Mouse (Mus musculus) hindbrain, embryonic 10.5 days (tissue): ENCODE measurements around the gene Kat2b. TPM values are rescaled to one million over a fixed set of nuclear protein-coding genes. Genes with fewer than 3 reads are reported as not detected.
"Not testable (repeated sequence)": the region's sequence is repeated elsewhere in the genome, so short reads cannot be mapped to it uniquely, and the experiment has no call there.

Experiments
- DNase-seq: peaks from one replicate; pipeline ENCODE4 v3.0.0-alpha.2; 2017; ENCODE audit warnings: low spot score
- H3K27ac ChIP-seq: fragments of 300-500 bp; sonication (generic); 2 replicates; pipeline ENCODE4 v1.5.1; 2016; ENCODE audit warnings: mild to moderate bottlenecking, moderate library complexity
- H3K27me3 ChIP-seq: fragments of 300-500 bp; sonication (generic); 2 replicates; pipeline ENCODE4 v1.6.1; 2016; ENCODE audit warnings: mild to moderate bottlenecking; ENCODE audit not compliant: poor library complexity, insufficient read depth, severe bottlenecking
- H3K36me3 ChIP-seq: fragments of 300-500 bp; sonication (generic); 2 replicates; pipeline ENCODE4 v1.6.1; 2016; ENCODE audit warnings: mild to moderate bottlenecking, moderate library complexity
- H3K4me1 ChIP-seq: fragments of 300-500 bp; sonication (generic); replicated peaks from 2 replicates; pipeline ENCODE4 v1.6.1; 2016; ENCODE audit warnings: mild to moderate bottlenecking
- H3K4me3 ChIP-seq: fragments of 300-500 bp; sonication (generic); 2 replicates; pipeline ENCODE4 v1.5.1; 2016; ENCODE audit warnings: mild to moderate bottlenecking, moderate library complexity
- H3K9me3 ChIP-seq: fragments of 300-500 bp; sonication (generic); 2 replicates; pipeline ENCODE4 v1.6.1; 2016; ENCODE audit warnings: mild to moderate bottlenecking, moderate library complexity
- WGBS: fragments of 180-500 bp; shearing (Covaris S2); methylation state at CpG from one replicate; pipeline ENCODE4 v1.1.7; 2016; 5-methylcytosine and 5-hydroxymethylcytosine counted together
- polyA plus RNA-seq: library from polyadenylated mRNA; unstranded; fragments of >200 nt; fragmentation: Nextera tagmentation; extraction: Ambion mirVana; gene quantifications from 2 replicates; pipeline ENCODE4 v1.2.1, GENCODE M21; 2016

Gene Kat2b
- polyA plus RNA-seq, 1 experiment from 2014 or later: 2.5 TPM

- Histone ChIP-seq H3K27ac (no peak overlapping the region), H3K27me3 (no peaks in the 10 kb centered on the region), H3K36me3 (no peaks in the 10 kb centered on the region), H3K9me3 (no peaks in the 10 kb centered on the region), H3K4me3 (no peak overlapping the region), H3K4me1 (peaks cover 10% of the 10 kb centered on the region)
- WGBS: 90% methylated on average over 8 of the region's 8 CpGs
- no peak for DNase-seq
These were observed 28.9 kb downstream of the Kat2b start for GRCm38 (mm10) chr17:53595527-53595926.

DNA sequence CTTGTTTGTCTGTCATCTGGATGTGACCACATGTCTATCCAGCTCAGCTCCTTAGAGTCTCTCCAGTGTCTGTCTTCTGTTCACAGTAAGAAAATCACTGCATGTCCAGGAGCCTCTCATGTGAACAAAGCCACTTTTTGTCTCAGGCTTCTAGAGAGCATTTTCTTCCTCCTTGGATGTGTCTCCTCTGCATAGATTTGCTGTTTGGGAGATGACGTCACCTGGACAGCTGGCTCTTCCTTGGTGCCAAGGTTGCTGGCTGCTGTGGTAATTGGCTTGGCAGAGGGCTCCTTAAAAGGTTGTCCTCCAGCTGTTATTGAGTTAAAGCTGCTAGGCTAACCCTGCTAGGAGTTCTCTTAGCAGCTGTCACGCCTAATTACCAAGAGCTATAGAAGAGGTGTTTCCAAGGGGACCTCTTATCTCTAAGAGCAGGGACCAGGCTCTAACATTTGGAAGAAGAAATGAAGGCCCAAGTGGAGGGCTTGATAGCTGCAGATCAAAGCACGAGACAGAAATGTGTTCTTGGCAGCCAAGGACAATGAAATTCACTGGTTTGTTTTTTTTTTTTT is 29.7 kb downstream of the Kat2b start:
- WGBS: 34% methylated on average over 3 of the region's 3 CpGs
- Histone ChIP-seq H3K9me3 (no peaks in the 10 kb centered on the region), H3K27me3 (no peaks in the 10 kb centered on the region), H3K4me3 (no peak overlapping the region), H3K27ac (no peak overlapping the region), H3K36me3 (no peaks in the 10 kb centered on the region), H3K4me1 (peaks cover 10% of the 10 kb centered on the region)
- no peak for DNase-seq

DNA sequence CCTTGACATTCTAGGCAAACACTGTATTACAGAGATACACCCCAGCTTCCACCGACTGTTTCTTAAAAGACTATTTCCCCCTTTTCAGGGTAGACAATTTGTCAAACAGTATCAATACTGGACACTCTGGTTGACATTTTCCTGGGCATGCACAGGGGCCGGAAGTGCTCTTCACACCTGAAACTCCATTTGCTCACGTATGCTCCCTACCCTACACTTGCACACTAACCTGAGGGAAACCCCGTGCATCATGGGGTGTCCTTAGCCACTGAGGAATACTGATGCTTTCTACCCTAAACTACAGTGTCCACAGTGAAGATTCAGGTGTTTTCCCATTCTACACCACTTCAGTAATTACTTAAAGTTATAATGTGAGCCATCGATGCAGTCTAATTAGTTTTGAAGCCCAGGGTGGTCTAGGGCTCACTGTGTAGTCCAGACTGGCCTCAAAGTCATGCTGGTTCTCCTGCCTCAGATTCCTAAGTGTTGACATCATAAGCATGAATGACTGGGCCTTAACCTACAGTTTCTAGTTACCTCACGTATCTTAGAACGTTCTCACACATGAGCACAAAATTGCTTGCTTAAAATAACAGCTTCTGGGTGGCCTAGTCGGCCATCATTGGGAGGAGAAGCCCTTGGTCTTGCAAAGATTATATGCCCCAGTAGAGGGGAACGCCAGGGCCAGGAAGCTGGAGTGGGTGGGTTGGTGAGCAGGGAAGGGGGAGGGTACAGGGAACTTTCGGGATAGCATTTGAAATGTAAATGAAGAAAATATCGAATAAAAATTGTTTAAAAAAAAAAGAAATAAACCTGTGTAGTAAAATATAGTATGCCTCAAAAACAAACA is 30.5 kb downstream of the Kat2b start:
- Histone ChIP-seq H3K27ac (no peak overlapping the region), H3K4me3 (no peak overlapping the region), H3K4me1 (peaks cover 10% of the 10 kb centered on the region), H3K36me3 (no peaks in the 10 kb centered on the region), H3K27me3 (no peaks in the 10 kb centered on the region), H3K9me3 (no peaks in the 10 kb centered on the region)
- DNase-seq: no peak
- WGBS: 80% methylated on average over 11 of the region's 11 CpGs

GRCm38 (mm10) chr17:53598571-53598970 is 31.9 kb downstream of the Kat2b start:
- Histone ChIP-seq H3K27me3 (no peaks in the 10 kb centered on the region), H3K9me3 (no peaks in the 10 kb centered on the region), H3K27ac (no peak overlapping the region), H3K4me1 (peaks cover 10% of the 10 kb centered on the region), H3K36me3 (no peaks in the 10 kb centered on the region), H3K4me3 (no peak overlapping the region)
- no peak for DNase-seq
- 96% methylated on average over 4 of the region's 4 CpGs for WGBS

GRCm38 (mm10) chr17:53603236-53603635 is 36.6 kb downstream of the Kat2b start:
- H3K27me3 ChIP-seq, DNase-seq, H3K4me3 ChIP-seq, H3K4me1 ChIP-seq, H3K36me3 ChIP-seq, H3K9me3 ChIP-seq, H3K27ac ChIP-seq: not testable (repeated sequence)
- no CpG with 5 or more reads among the region's 7 CpGs for WGBS

DNA sequence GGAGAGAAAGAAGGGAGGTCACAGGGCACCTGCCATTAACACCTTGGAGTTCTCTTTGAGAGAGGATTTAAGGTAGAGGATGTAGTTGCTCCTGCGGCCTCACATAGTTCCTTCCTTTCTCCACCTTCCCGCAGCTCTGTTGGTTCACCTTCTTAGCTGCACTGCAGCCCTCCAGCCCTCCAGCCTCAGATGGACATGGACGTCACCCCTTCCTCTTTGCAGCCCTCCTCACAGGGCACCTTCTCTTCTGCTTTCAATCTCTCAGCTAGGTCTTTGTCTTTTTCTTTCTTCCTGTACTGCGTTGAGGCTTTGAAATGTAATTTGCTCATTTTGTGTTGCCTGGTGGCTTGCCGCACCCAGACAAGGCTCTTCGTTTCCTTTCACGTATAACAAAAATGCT is 39.4 kb downstream of the Kat2b start:
- H3K36me3 ChIP-seq, H3K4me1 ChIP-seq, DNase-seq, H3K9me3 ChIP-seq, H3K4me3 ChIP-seq, H3K27ac ChIP-seq, H3K27me3 ChIP-seq: not testable (repeated sequence)
- no CpG with 5 or more reads among the region's 7 CpGs for WGBS

DNA sequence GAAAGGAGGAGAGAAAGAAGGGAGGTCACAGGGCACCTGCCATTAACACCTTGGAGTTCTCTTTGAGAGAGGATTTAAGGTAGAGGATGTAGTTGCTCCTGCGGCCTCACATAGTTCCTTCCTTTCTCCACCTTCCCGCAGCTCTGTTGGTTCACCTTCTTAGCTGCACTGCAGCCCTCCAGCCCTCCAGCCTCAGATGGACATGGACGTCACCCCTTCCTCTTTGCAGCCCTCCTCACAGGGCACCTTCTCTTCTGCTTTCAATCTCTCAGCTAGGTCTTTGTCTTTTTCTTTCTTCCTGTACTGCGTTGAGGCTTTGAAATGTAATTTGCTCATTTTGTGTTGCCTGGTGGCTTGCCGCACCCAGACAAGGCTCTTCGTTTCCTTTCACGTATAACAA is 42.3 kb downstream of the Kat2b start:
- not testable (repeated sequence) for H3K27ac ChIP-seq, DNase-seq, H3K4me1 ChIP-seq, H3K4me3 ChIP-seq, H3K27me3 ChIP-seq, H3K9me3 ChIP-seq
- WGBS: no CpG with 5 or more reads among the region's 7 CpGs
- H3K36me3 ChIP-seq: peaks cover 13% of the 10 kb centered on the region

- Histone ChIP-seq H3K9me3 (no peaks in the 10 kb centered on the region), H3K27ac (no peak overlapping the region), H3K4me3 (no peak overlapping the region), H3K27me3 (no peaks in the 10 kb centered on the region), H3K4me1 (no peaks in the 10 kb centered on the region), H3K36me3 (peaks cover 3% of the 10 kb centered on the region; the same call in 1 of the 2 replicates)
- 93% methylated on average over 6 of the region's 6 CpGs for WGBS
- no peak for DNase-seq
These were observed 50.8 kb downstream of the Kat2b start for GRCm38 (mm10) chr17:53617295-53617957.

DNA sequence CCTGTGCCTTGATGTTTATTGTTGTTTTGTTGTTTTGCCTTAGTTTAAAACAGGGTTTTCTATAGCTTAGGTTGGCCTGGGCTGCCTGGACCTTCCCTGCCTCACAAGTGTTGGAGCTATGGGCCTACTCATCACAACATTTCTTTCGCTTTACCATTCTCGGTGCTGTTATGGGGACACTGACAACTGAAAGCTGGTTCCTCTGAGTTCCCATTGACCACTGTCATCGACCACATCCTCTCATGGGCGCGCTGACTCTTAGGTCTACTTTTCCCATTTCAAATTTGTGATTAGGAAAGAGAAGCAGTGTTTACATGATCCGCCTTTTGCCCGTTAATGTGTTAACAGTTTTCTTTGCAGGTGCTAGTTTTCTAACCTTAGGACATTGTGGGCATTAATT is 51.7 kb downstream of the Kat2b start:
- Histone ChIP-seq H3K36me3 (peaks cover 3% of the 10 kb centered on the region; the same call in 1 of the 2 replicates), H3K4me1 (no peaks in the 10 kb centered on the region), H3K27me3 (no peaks in the 10 kb centered on the region), H3K27ac (no peak overlapping the region), H3K4me3 (no peak overlapping the region), H3K9me3 (no peaks in the 10 kb centered on the region)
- no peak for DNase-seq
- WGBS: 95% methylated on average over 7 of the region's 7 CpGs

DNA sequence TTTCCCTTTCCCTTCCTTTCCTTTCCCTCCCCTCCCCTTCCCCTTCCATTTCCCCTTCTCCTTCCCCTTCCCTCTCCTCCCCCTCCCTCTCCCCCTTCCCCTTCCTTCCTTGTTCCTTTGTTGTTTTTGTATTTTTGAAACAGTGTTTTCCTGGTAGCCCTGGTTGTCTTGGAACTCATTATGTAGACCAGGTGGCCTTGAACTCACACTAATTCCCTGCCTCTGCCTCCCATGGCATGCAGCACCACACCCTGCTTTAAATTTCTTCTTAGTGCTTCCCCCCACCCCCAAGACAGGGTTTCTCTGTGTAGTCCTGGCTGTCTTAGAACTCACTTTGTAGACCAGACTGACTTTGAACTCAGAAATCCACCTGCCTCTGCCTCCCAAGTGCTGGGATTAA is 52.7 kb downstream of the Kat2b start:
- Histone ChIP-seq H3K9me3 (no peaks in the 10 kb centered on the region), H3K27ac (no peak overlapping the region), H3K36me3 (peaks cover 3% of the 10 kb centered on the region; the same call in 1 of the 2 replicates), H3K4me3 (no peak overlapping the region), H3K27me3 (no peaks in the 10 kb centered on the region), H3K4me1 (no peaks in the 10 kb centered on the region)
- DNase-seq: no peak

GRCm38 (mm10) chr17:53620611-53621010 is 54.0 kb downstream of the Kat2b start:
- H3K4me1 ChIP-seq: no peaks in the 10 kb centered on the region
- H3K27me3 ChIP-seq: no peaks in the 10 kb centered on the region
- H3K4me3 ChIP-seq: no peak overlapping the region
- no peak for DNase-seq
- no peaks in the 10 kb centered on the region for H3K9me3 ChIP-seq
- H3K36me3 ChIP-seq: 0 out of 2 replicates have a peak, but pooled peaks cover 3% of the 10 kb centered on the region
- no peak overlapping the region for H3K27ac ChIP-seq
- WGBS: 84% methylated on average over 4 of the region's 4 CpGs

GRCm38 (mm10) chr17:53622125-53622524 is 55.5 kb downstream of the Kat2b start:
- no peak for DNase-seq
- WGBS: 82% methylated on average over 3 of the region's 3 CpGs
- H3K27ac ChIP-seq: no peak overlapping the region

GRCm38 (mm10) chr17:53623762-53624161 is 57.1 kb downstream of the Kat2b start:
- DNase-seq: no peak
- H3K9me3 ChIP-seq: no peaks in the 10 kb centered on the region

More at GRCm38 (mm10) chr17:53622125-53622524, 55.5 kb downstream of the Kat2b start:
- H3K4me3 ChIP-seq: no peak overlapping the region
- H3K9me3 ChIP-seq: no peaks in the 10 kb centered on the region
- peaks cover 3% of the 10 kb centered on the region; the same call in 1 of the 2 replicates for H3K36me3 ChIP-seq
- no peaks in the 10 kb centered on the region for H3K27me3 ChIP-seq
- no peaks in the 10 kb centered on the region for H3K4me1 ChIP-seq

More at GRCm38 (mm10) chr17:53623762-53624161, 57.1 kb downstream of the Kat2b start:
- H3K27me3 ChIP-seq: no peaks in the 10 kb centered on the region
- H3K4me3 ChIP-seq: no peak overlapping the region
- H3K36me3 ChIP-seq: peaks cover 3% of the 10 kb centered on the region; the same call in 1 of the 2 replicates
- H3K27ac ChIP-seq: no peak overlapping the region
- no peaks in the 10 kb centered on the region for H3K4me1 ChIP-seq
- 96% methylated on average over 9 of the region's 9 CpGs for WGBS
